Mouse (Mus musculus) heart, adult 2 months (tissue): Measurements from ENCODE around the gene Cuedc1.

Source experiments
- CTCF ChIP-seq: fragments of 200-600 bp; IDR thresholded peaks from 2 replicates; pipeline ENCODE4 v1.8.1; 2022; ENCODE audit warnings: antibody characterized with exemption, mild to moderate bottlenecking, moderate library complexity
- POLR2A ChIP-seq: fragments of 200-500 bp; IDR thresholded peaks from 2 replicates; pipeline ENCODE4 v1.6.1; 2011; ENCODE audit warnings: mild to moderate bottlenecking, low read depth, low read length, control low read depth; ENCODE audit not compliant: insufficient read depth

- TF ChIP-seq POLR2A (no peak), CTCF (no peak)
Observed at GRCm38 (mm10) chr11:88116568-88116967, 18.7 kb downstream of the Cuedc1 start.
